Comparison of ENCODE assay signal across 8 mouse cellular contexts in the genomic region with DNA sequence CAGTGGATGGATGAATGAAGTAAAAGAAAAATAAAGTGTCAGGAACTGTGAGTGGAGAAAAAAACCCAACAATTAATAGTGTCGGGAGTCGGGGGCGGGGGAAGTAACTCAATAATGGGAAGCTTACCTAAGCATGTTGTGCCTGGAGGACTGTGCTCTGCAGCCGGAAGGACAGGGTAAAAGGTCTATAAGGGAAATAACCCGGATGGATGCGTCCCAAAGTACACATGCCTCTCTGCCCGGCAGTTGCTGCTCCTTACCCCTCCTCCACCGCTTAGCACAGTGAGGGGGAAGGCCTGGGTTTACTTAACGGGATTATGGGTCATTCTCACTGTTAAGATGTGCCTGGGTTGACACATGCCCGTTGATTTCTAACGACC. TPM values are rescaled to one million over a fixed set of nuclear protein-coding genes. Genes with fewer than 3 reads are reported as not detected.
DNase-seq lines count a peak whose midpoint lies in the region; ATAC-seq lines count a peak whose summit lies in the region.

No protein-coding gene starts in this region.

- peak; percentile 3 to 15 for DNase-seq in urinary bladder, adult 18-20 months (ENCODE audit: low spot score in 2 of 2)
- no peak for DNase-seq in urinary bladder, postnatal 10 days (ENCODE audit: low spot score)
- peak; percentile 75 for DNase-seq in embryo, embryonic 11 days
- peak; percentile 62 to 72 for DNase-seq in kidney, adult 8-10 months
- DNase-seq in lung, adult 18-20 months: peak; percentile 49 to 64
- DNase-seq in thymus, postnatal 25 days: peak; percentile 45

- H3K36me3 ChIP-seq in neural tube, embryonic 12.5 days: no peaks in the 10 kb centered on the region

- peaks cover 4% of the 10 kb centered on the region; the same call in 1 of the 2 replicates for H3K4me1 ChIP-seq in neural tube, embryonic 12.5 days

- H3K4me3 ChIP-seq in neural tube, embryonic 12.5 days: peak overlapping the region; percentile 42

- ATAC-seq in granulocyte monocyte progenitor cell, adult 5-6 weeks (replicated peaks; ENCODE audit: poor library complexity, severe bottlenecking): peak; percentile 71
- peak; percentile 89 for ATAC-seq in neural tube, embryonic 12.5 days (ENCODE audit: low FRiP score, low read depth)

- no peaks in the 10 kb centered on the region for H3K27me3 ChIP-seq in neural tube, embryonic 12.5 days (replicated peaks)

- H3K9ac ChIP-seq in neural tube, embryonic 12.5 days: peak overlapping the region; percentile 64

- WGBS in neural tube, embryonic 12.5 days: 4% methylated on average over 11 of the region's 11 CpGs

- peak overlapping the region; percentile 76 for H3K4me2 ChIP-seq in neural tube, embryonic 12.5 days (replicated peaks)

- no peaks in the 10 kb centered on the region for H3K9me3 ChIP-seq in neural tube, embryonic 12.5 days

- H3K27ac ChIP-seq in neural tube, embryonic 12.5 days: peak overlapping the region; percentile 54; the same call in 1 of the 2 replicates

RNA-seq across cellular contexts. Expression of a gene that starts 31.7 kb away (rescaled TPM):
- 580 and 661 TPM in 2 replicates for total RNA-seq in granulocyte monocyte progenitor cell, adult 5-6 weeks (2014; fragmentation: Nextera tagmentation)
- 553 and 618 TPM in 2 replicates for total RNA-seq in granulocyte monocyte progenitor cell, adult 5-6 weeks (2017)
- 777 and 861 TPM in 2 replicates for polyA plus RNA-seq in neural tube, embryonic 12.5 days (2016; fragmentation: Nextera tagmentation; extraction: Ambion mirVana)

RNA-seq across cellular contexts. Expression of a gene that starts 36.6 kb away (rescaled TPM):
- total RNA-seq in granulocyte monocyte progenitor cell, adult 5-6 weeks (2014; fragmentation: Nextera tagmentation): 3.1 TPM in 2 replicates
- total RNA-seq in granulocyte monocyte progenitor cell, adult 5-6 weeks (2017): 2.3 and 4.0 TPM in 2 replicates
- polyA plus RNA-seq in neural tube, embryonic 12.5 days (2016; fragmentation: Nextera tagmentation; extraction: Ambion mirVana): 7.4 and 8.3 TPM in 2 replicates

RNA-seq across cellular contexts. Expression of a gene that starts 50.3 kb away (rescaled TPM):
- total RNA-seq in granulocyte monocyte progenitor cell, adult 5-6 weeks (2014; fragmentation: Nextera tagmentation): 131 and 163 TPM in 2 replicates
- total RNA-seq in granulocyte monocyte progenitor cell, adult 5-6 weeks (2017): 142 and 153 TPM in 2 replicates
- polyA plus RNA-seq in neural tube, embryonic 12.5 days (2016; fragmentation: Nextera tagmentation; extraction: Ambion mirVana): 119 and 122 TPM in 2 replicates
